Mouse (Mus musculus): ENCODE measurements around the gene Btn2a2.

DNA sequence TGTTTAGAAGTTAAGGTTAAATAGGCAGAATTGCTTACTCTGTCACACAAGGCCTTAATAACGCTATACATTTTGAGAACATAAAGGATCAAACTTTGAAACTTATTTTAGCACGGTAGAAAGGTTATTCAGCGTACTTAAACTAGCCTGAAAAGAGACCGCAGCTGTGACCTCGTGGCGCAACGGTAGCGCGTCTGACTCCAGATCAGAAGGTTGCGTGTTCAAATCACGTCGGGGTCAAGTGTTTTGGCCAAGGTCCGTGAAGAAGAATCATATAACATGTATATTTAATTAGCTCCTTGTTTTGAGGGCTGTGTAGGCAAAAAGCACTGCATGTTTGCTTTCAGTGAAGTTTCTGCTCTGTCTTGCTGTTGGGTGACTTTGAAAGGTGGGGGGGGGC is 17.7 kb upstream of the Btn2a2 start:
- TF ChIP-seq GATA1 (IDR thresholded peaks at IDR 0.05; ENCODE audit: borderline replicate concordance, low read length) (no peak), FLI1 (IDR thresholded peaks at IDR 0.05; ENCODE audit: low read length) (no peak)

Measured in megakaryocyte, embryonic 14.5 days (primary cell).